Mouse (Mus musculus) kidney, postnatal 14 days (tissue): ENCODE measurements around the gene Mfsd4b1.

Source experiments
- DNase-seq: peaks from one replicate; pipeline ENCODE4 v3.0.0; 2022; ENCODE audit warnings: mixed read lengths

The Mfsd4b1 gene

GRCm38 (mm10) chr10:40024554-40025428 is at the start of gene Mfsd4b1:
Gene Mfsd4b1, minus strand, starts transcription at chr10:40025268.
- DNase-seq: peak; percentile 95

- DNase-seq: no peak
Observed at GRCm38 (mm10) chr10:40073608-40074007, 48.5 kb upstream of the Mfsd4b1 start.

GRCm38 (mm10) chr10:40070684-40071083 is 45.6 kb upstream of the Mfsd4b1 start:
- DNase-seq: no peak

- no peak for DNase-seq
Observed at GRCm38 (mm10) chr10:40069270-40069669, 44.2 kb upstream of the Mfsd4b1 start.

GRCm38 (mm10) chr10:40068595-40068994 is 43.5 kb upstream of the Mfsd4b1 start:
- no peak for DNase-seq

GRCm38 (mm10) chr10:40067529-40067928 is 42.5 kb upstream of the Mfsd4b1 start:
- DNase-seq: no peak

GRCm38 (mm10) chr10:40067071-40067470 is 42.0 kb upstream of the Mfsd4b1 start:
- no peak for DNase-seq

GRCm38 (mm10) chr10:40065357-40065756 is 40.3 kb upstream of the Mfsd4b1 start:
- no peak for DNase-seq

GRCm38 (mm10) chr10:40063291-40063890 is 38.3 kb upstream of the Mfsd4b1 start:
- peak; percentile 77 for DNase-seq

GRCm38 (mm10) chr10:40062812-40063211 is 37.7 kb upstream of the Mfsd4b1 start:
- DNase-seq: no peak

GRCm38 (mm10) chr10:40061926-40062325 is 36.9 kb upstream of the Mfsd4b1 start:
- DNase-seq: no peak

- no peak for DNase-seq
Observed at GRCm38 (mm10) chr10:40058786-40059120, 33.7 kb upstream of the Mfsd4b1 start.

GRCm38 (mm10) chr10:40058062-40058785 is 33.2 kb upstream of the Mfsd4b1 start:
- peak; percentile 59 for DNase-seq

- DNase-seq: no peak
Observed at GRCm38 (mm10) chr10:40057615-40058014, 32.5 kb upstream of the Mfsd4b1 start.

GRCm38 (mm10) chr10:40054455-40054854 is 29.4 kb upstream of the Mfsd4b1 start:
- DNase-seq: no peak

GRCm38 (mm10) chr10:40053896-40054295 is 28.8 kb upstream of the Mfsd4b1 start:
- no peak for DNase-seq

- DNase-seq: peak; percentile 53
Observed at GRCm38 (mm10) chr10:40053257-40053895, 28.3 kb upstream of the Mfsd4b1 start.

GRCm38 (mm10) chr10:40051997-40052396 is 26.9 kb upstream of the Mfsd4b1 start:
- DNase-seq: no peak

GRCm38 (mm10) chr10:40050763-40051162 is 25.7 kb upstream of the Mfsd4b1 start:
- no peak for DNase-seq

- peak; percentile 68 for DNase-seq
Observed at GRCm38 (mm10) chr10:40041339-40041738, 16.3 kb upstream of the Mfsd4b1 start.

GRCm38 (mm10) chr10:40036686-40037560 is 11.9 kb upstream of the Mfsd4b1 start:
- no peak for DNase-seq

GRCm38 (mm10) chr10:40034956-40035355 is 9.9 kb upstream of the Mfsd4b1 start:
- DNase-seq: no peak
